29 mouse cellular contexts compared by ENCODE assay signal in genomic region chr3:82440976-82441375, GRCm38 (mm10).
DNase-seq lines count a peak whose midpoint lies in the region; ATAC-seq lines count a peak whose summit lies in the region.
"Had no signal": no experiment of that assay in that cellular context is flagged by ENCODE, and none has a peak within 500 bp of the region (broad histone marks: within the 10 kb centered on the region; RNA-seq: fewer than 3 reads in every experiment).

No protein-coding gene starts in this region.

- 45% methylated on average over 3 of the region's 3 CpGs for WGBS in forebrain, embryonic 12.5 days

- H3K27ac ChIP-seq in forebrain, embryonic 12.5 days = no peak overlapping the region
- H3K27ac ChIP-seq: heart, adult 2 months; hindbrain, embryonic 14.5 days; kidney, embryonic 15.5 days; layer of hippocampus, adult 2 months; limb, embryonic 10.5 days; limb, embryonic 15.5 days; liver, embryonic 14.5 days had no signal

- H3K9me3 ChIP-seq in forebrain, embryonic 12.5 days = no peaks in the 10 kb centered on the region
- H3K9me3 ChIP-seq: heart, embryonic 12.5 days; kidney, embryonic 15.5 days; limb, embryonic 10.5 days; limb, embryonic 15.5 days had no signal

- H3K36me3 ChIP-seq in forebrain, embryonic 12.5 days (replicated peaks) = no peaks in the 10 kb centered on the region
- H3K36me3 ChIP-seq: heart, embryonic 12.5 days; kidney, embryonic 15.5 days; limb, embryonic 10.5 days; limb, embryonic 15.5 days had no signal

- ATAC-seq in cerebellum, adult (ENCODE audit: insufficient number of reproducible peaks, low FRiP score, low TSS enrichment) = no peak
- no peak for ATAC-seq in granulocyte monocyte progenitor cell, adult 5-6 weeks (replicated peaks; ENCODE audit: poor library complexity, severe bottlenecking)
- no peak for ATAC-seq in forebrain, embryonic 12.5 days (ENCODE audit: low FRiP score)
- ATAC-seq: forebrain, embryonic 14.5 days; inflammation-experienced regulatory T-cells, adult 6 months; Patski had no signal

- H3K27me3 ChIP-seq in forebrain, embryonic 12.5 days = no peaks in the 10 kb centered on the region
- H3K27me3 ChIP-seq: CH12.LX; heart, embryonic 12.5 days; kidney, embryonic 15.5 days; limb, embryonic 15.5 days; Patski had no signal

- H3K4me1 ChIP-seq in forebrain, embryonic 12.5 days = no peaks in the 10 kb centered on the region
- H3K4me1 ChIP-seq: kidney, embryonic 15.5 days; limb, embryonic 10.5 days; limb, embryonic 15.5 days had no signal

- DNase-seq in cerebellum, adult 11 months = peak; percentile 59
- peak; percentile 42 for DNase-seq in ES-CJ7 (ENCODE audit: low read depth, low spot score)
- DNase-seq in cerebellum, adult 11-12 months = peak; percentile 84
- DNase-seq in cerebellum, adult 9-11 months = peak; percentile 85
- no peak for DNase-seq in ovary, postnatal 36 days (ENCODE audit: low spot score)
- DNase-seq: adrenal gland, postnatal 25 days; gastrocnemius, postnatal 25 days; heart, adult 2 months; heart, postnatal 4 days; kidney, adult 18-20 months; kidney, postnatal 36 days; lung, adult 2 months; lung, postnatal 10 days; midbrain, embryonic 14.5 days; thymus, postnatal 25 days had no signal

- no peak overlapping the region for H3K4me2 ChIP-seq in forebrain, embryonic 12.5 days
- H3K4me2 ChIP-seq: heart, embryonic 12.5 days; hindbrain, embryonic 14.5 days; kidney, embryonic 15.5 days; limb, embryonic 15.5 days had no signal

- H3K9ac ChIP-seq in forebrain, embryonic 12.5 days = no peak overlapping the region
- H3K9ac ChIP-seq: heart, embryonic 12.5 days; hindbrain, embryonic 14.5 days; kidney, embryonic 15.5 days; limb, embryonic 15.5 days; liver, embryonic 14.5 days had no signal

- H3K4me3 ChIP-seq in forebrain, embryonic 12.5 days (replicated peaks) = no peak overlapping the region
- H3K4me3 ChIP-seq: heart, adult 2 months; heart, embryonic 12.5 days; kidney, embryonic 15.5 days; layer of hippocampus, adult 2 months; limb, embryonic 10.5 days; limb, embryonic 15.5 days had no signal
